Mouse (Mus musculus): Measurements from ENCODE around the gene Pard3. TPM values are rescaled to one million over a fixed set of nuclear protein-coding genes. Genes with fewer than 3 reads are reported as not detected.

Gene Pard3
- polyA plus RNA-seq, 1 experiment from 2014 or later: 33.8 TPM

DNA sequence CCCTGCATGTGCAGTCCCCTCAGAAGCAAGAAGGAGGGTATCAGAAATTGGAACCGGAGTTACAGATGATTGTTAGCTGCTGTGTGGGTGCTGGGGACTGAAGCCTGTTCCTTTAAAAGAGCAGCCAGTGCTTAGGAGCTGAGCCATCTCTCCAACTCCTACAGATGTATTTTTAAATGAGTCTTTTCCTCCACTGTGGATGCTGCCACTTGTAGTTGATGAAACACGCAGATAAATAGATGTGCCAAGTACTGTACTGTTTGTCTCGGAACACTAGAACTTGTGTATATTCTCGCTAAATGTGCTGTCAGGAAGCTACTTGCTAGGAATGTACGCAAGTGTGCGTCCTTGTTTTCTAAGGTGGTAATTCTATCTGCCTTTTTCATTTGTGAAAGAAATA, 110.7 kb downstream of the Pard3 start:
- ATAC-seq (ENCODE audit: insufficient read depth): no peak
- no peak for TF ChIP-seq CTCF (IDR thresholded peaks at IDR 0.05; ENCODE audit: low read depth)
- Histone ChIP-seq H3K9ac (no peak overlapping the region), H3K27ac (ENCODE audit: low read depth) (no peak overlapping the region), H3K27me3 (ENCODE audit: insufficient read depth, low read length) (no peaks in the 10 kb centered on the region), H3K4me3 (ENCODE audit: low read depth, low read length) (no peak overlapping the region), H3K4me2 (no peak overlapping the region), H3K4me1 (ENCODE audit: insufficient read depth) (no peaks in the 10 kb centered on the region), H3K9me3 (ENCODE audit: low read depth, low read length) (no peaks in the 10 kb centered on the region), H3K36me3 (ENCODE audit: insufficient read depth) (no peaks in the 10 kb centered on the region)
- 79% methylated on average over 6 of the region's 6 CpGs for WGBS
- no peak for DNase-seq

DNA sequence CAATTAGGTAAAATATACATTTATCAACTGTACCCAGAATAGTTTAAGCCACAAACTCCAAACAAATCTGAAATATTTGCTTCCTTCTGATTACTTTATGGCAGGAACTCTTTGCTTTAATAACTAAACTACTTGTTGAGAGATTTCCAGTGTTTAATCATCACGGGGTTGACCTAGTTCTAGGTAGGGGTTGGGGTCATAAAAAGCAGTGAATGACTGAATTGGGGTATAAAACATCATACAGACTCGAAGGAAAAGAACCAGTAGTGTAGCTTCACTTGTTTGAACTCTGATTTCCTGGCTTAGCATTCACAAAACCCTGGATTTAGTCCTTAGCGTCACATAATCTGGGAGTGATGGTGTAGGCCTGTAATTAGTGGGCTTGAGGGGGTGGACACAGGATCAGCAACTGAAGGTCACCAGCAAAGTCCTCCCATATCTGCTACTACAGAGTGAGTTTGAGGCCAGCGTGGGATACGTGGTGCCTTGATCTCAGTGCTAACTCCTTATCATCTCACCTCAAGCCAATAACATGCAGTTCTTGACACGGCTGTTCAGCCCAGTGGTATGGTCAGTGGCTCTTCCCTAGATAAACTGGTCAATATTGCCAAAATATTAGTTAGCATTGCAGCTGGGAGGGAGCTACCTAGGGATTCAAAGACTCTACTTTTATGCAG, 111.6 kb downstream of the Pard3 start:
- Histone ChIP-seq H3K9ac (no peak overlapping the region), H3K27me3 (ENCODE audit: insufficient read depth, low read length) (no peaks in the 10 kb centered on the region), H3K36me3 (ENCODE audit: insufficient read depth) (no peaks in the 10 kb centered on the region), H3K4me3 (ENCODE audit: low read depth, low read length) (no peak overlapping the region), H3K27ac (ENCODE audit: low read depth) (no peak overlapping the region), H3K4me1 (ENCODE audit: insufficient read depth) (no peaks in the 10 kb centered on the region), H3K4me2 (no peak overlapping the region), H3K9me3 (ENCODE audit: low read depth, low read length) (no peaks in the 10 kb centered on the region)
- TF ChIP-seq CTCF (IDR thresholded peaks at IDR 0.05; ENCODE audit: low read depth): no peak
- DNase-seq (no peak), ATAC-seq (ENCODE audit: insufficient read depth) (no peak)
- WGBS: 71% methylated on average over 6 of the region's 6 CpGs

DNA sequence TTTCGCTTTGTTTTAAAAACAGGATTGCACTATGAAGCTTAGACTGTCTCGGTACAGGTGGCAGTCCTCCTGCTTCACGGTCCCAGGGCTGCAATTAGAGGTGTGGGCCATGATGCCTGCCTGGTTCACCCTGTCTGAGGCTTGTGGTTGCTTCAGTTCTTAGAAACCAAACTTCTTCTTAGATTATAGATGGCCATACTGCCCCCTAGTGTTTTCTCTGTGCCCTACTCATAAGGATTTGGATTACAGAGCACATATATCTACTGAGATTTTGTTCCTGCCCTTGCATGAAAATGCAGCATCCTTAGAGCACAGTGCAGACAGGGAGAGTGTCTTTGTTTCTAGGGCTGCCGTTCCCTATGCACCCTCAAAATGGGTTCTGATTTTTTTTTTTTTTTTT, 114.9 kb downstream of the Pard3 start:
- H3K36me3 ChIP-seq (ENCODE audit: insufficient read depth): no peaks in the 10 kb centered on the region
- WGBS: 42% methylated on average over 4 of the region's 4 CpGs

DNA sequence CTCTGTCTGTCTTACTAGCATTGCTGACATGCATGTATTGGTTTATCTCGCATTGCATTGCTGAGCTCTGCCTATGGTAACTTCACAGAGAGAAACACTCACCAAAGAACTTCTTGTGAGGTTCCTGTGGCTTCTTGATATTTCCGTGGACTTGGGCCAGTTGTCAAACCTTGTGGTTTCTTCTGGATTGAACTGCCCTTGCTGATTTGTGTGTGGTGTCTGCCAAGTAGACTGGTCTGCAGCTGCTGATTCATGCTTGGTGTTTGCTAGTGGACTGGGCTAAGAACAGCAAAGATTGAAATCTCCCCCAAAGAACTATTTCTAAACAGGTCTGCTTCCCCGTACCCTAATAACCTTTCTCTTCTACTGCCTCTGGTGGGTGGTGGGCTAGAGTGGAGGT, 117.6 kb downstream of the Pard3 start:
- Histone ChIP-seq H3K36me3 (ENCODE audit: insufficient read depth) (no peaks in the 10 kb centered on the region), H3K27me3 (ENCODE audit: insufficient read depth, low read length) (no peaks in the 10 kb centered on the region), H3K9me3 (ENCODE audit: low read depth, low read length) (no peaks in the 10 kb centered on the region), H3K4me1 (ENCODE audit: insufficient read depth) (peaks cover 20% of the 10 kb centered on the region), H3K27ac (ENCODE audit: low read depth) (no peak overlapping the region), H3K4me3 (ENCODE audit: low read depth, low read length) (no peak overlapping the region), H3K4me2 (no peak overlapping the region), H3K9ac (no peak overlapping the region)
- no peak for TF ChIP-seq CTCF (IDR thresholded peaks at IDR 0.05; ENCODE audit: low read depth)
- ATAC-seq (ENCODE audit: insufficient read depth) (no peak), DNase-seq (peak; percentile 19)
- 76% methylated on average over 3 of the region's 3 CpGs for WGBS

More for the DNA sequence above, 114.9 kb downstream of the Pard3 start:
- DNase-seq: peak; percentile 94
- peaks cover 10% of the 10 kb centered on the region for H3K4me1 ChIP-seq (ENCODE audit: insufficient read depth)
- TF ChIP-seq CTCF (IDR thresholded peaks at IDR 0.05; ENCODE audit: low read depth): peak; percentile 74
- no peaks in the 10 kb centered on the region for H3K27me3 ChIP-seq (ENCODE audit: insufficient read depth, low read length)
- peak; percentile 70; the same call in 1 of the 2 replicates for ATAC-seq (ENCODE audit: insufficient read depth)
- H3K9ac ChIP-seq: no peak overlapping the region
- H3K27ac ChIP-seq (ENCODE audit: low read depth): no peak overlapping the region
- no peaks in the 10 kb centered on the region for H3K9me3 ChIP-seq (ENCODE audit: low read depth, low read length)
- no peak overlapping the region for H3K4me2 ChIP-seq
- no peak overlapping the region for H3K4me3 ChIP-seq (ENCODE audit: low read depth, low read length)

DNA sequence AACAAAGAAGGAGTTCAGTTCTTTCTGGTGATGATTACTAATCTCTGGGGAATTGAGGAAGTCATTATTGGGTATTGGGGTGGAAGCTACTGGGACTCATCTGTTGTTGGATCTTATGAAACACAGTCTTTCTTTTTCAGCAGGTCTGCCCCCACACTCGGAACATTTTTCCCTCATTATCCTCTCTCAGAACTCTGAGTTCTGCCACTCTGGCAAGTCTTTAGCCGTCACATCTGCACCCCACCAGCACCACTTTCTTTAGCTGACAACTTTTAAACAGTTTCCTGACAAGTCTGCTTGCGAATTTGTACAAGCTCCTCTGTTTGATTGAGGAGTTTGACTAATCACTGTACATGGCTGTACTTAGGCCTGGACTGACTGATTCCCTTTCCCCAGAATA, 118.4 kb downstream of the Pard3 start:
- ATAC-seq (ENCODE audit: insufficient read depth): no peak
- peaks cover 20% of the 10 kb centered on the region for H3K4me1 ChIP-seq (ENCODE audit: insufficient read depth)
- WGBS: 56% methylated on average over 3 of the region's 3 CpGs

DNA sequence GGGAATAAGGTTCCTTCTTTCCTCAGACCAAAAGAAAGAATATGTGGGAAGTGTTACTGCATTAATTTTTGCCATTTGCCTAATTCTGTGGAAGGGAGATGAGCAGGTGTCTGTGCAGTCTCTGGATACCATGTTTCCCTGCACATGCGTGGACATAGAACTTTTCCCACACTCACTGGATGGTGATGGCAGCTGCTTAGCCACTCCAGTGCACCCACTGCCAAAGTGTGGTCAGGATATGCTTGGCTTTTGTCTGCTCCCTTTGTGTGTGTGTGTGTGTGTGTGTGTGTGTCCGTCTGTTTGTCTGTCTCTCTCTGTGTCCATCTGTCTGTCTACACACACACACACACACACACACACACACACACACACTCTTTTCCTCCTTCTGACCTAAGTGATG, 119.8 kb downstream of the Pard3 start:
- H3K27ac ChIP-seq (ENCODE audit: low read depth): peak overlapping the region; percentile 51; the same call in 1 of the 2 replicates

More for the DNA sequence above, 118.4 kb downstream of the Pard3 start:
- H3K27me3 ChIP-seq (ENCODE audit: insufficient read depth, low read length): no peaks in the 10 kb centered on the region
- H3K9me3 ChIP-seq (ENCODE audit: low read depth, low read length): no peaks in the 10 kb centered on the region
- H3K27ac ChIP-seq (ENCODE audit: low read depth): no peak overlapping the region
- DNase-seq: no peak
- no peak for TF ChIP-seq CTCF (IDR thresholded peaks at IDR 0.05; ENCODE audit: low read depth)
- no peak overlapping the region for H3K9ac ChIP-seq
- no peak overlapping the region for H3K4me2 ChIP-seq
- H3K4me3 ChIP-seq (ENCODE audit: low read depth, low read length): no peak overlapping the region
- H3K36me3 ChIP-seq (ENCODE audit: insufficient read depth): no peaks in the 10 kb centered on the region

DNA sequence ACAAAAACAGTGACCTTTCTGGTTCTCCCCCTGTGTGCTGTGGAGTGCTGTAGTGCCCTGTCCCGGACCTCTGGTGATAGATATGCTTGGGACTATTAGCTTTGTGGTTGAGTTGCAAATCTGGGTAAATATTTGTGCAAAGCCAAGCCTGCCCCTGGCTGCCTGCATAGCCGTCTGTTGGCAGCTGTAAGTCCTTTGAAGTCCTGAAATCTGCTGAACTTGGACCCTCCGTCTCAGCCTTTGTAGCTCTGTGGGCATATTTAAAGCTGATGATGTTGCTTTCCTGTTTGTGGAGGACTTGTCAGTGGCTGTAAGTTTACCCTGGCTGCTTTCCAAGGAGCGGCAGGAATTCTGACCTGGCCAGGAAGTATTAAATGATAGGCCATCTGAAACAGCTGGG, 120.3 kb downstream of the Pard3 start:
- WGBS: 3% methylated on average over 4 of the region's 4 CpGs
- Histone ChIP-seq H3K4me2 (no peak overlapping the region), H3K9me3 (ENCODE audit: low read depth, low read length) (no peaks in the 10 kb centered on the region), H3K27me3 (ENCODE audit: insufficient read depth, low read length) (no peaks in the 10 kb centered on the region), H3K9ac (no peak overlapping the region), H3K27ac (ENCODE audit: low read depth) (peak overlapping the region; percentile 51; the same call in 1 of the 2 replicates), H3K4me1 (ENCODE audit: insufficient read depth) (peaks cover 20% of the 10 kb centered on the region), H3K36me3 (ENCODE audit: insufficient read depth) (no peaks in the 10 kb centered on the region), H3K4me3 (ENCODE audit: low read depth, low read length) (no peak overlapping the region)
- no peak for TF ChIP-seq CTCF (IDR thresholded peaks at IDR 0.05; ENCODE audit: low read depth)
- peak; percentile 72 for DNase-seq
- ATAC-seq (ENCODE audit: insufficient read depth): peak; percentile 62

More for the DNA sequence above, 119.8 kb downstream of the Pard3 start:
- TF ChIP-seq CTCF (IDR thresholded peaks at IDR 0.05; ENCODE audit: low read depth): no peak
- Histone ChIP-seq H3K36me3 (ENCODE audit: insufficient read depth) (no peaks in the 10 kb centered on the region), H3K4me3 (ENCODE audit: low read depth, low read length) (no peak overlapping the region), H3K4me1 (ENCODE audit: insufficient read depth) (peaks cover 20% of the 10 kb centered on the region), H3K9me3 (ENCODE audit: low read depth, low read length) (no peaks in the 10 kb centered on the region), H3K27me3 (ENCODE audit: insufficient read depth, low read length) (no peaks in the 10 kb centered on the region), H3K4me2 (no peak overlapping the region), H3K9ac (no peak overlapping the region)
- ATAC-seq (ENCODE audit: insufficient read depth) (no peak; the same call in 1 of the 2 replicates), DNase-seq (no peak)
- WGBS: 24% methylated on average over 2 of the region's 2 CpGs
